Mouse (Mus musculus) central nervous system, embryonic 18 days (tissue): ENCODE measurements around the gene Tmem161a. TPM values are rescaled to one million over a fixed set of nuclear protein-coding genes. Genes with fewer than 3 reads are reported as not detected.

ENCODE experiments used
- polyA plus RNA-seq: library from polyadenylated mRNA; depleted of rRNA; stranded (reverse); fragments of >200 nt; gene quantifications from 2 replicates; pipeline ENCODE4 v1.2.3, GENCODE M21; 2012; rRNA removed

Gene Tmem161a
- 88.0 and 105 TPM in 2 replicates for polyA plus RNA-seq

GRCm38 (mm10) chr8:70172043-70172681 lies at the start of gene Tmem161a:
TSS of gene Tmem161a (plus strand) at chr8:70172356.

GRCm38 (mm10) chr8:70131166-70131883 lies 40.8 kb upstream of the Tmem161a start, which contains the start of gene Nr2c2ap:
TSS of gene Nr2c2ap (plus strand) at chr8:70131333.

GRCm38 (mm10) chr8:70139026-70139857 lies 32.9 kb upstream of the Tmem161a start, which contains the start of the genes Rfxank, Borcs8 and Mef2b:
TSS of gene Rfxank (minus strand) at chr8:70139154.
TSS of gene Borcs8 (plus strand) at chr8:70139499.
TSS of gene Mef2b (plus strand) at chr8:70139711.

GRCm38 (mm10) chr8:70212112-70213055 lies 40.2 kb downstream of the Tmem161a start, which contains the start of gene Slc25a42:
TSS of gene Slc25a42 (minus strand) at chr8:70212305.

Other genes with a start within 250 kb of the Tmem161a start
- 20.8 and 21.0 TPM in 2 replicates for gene Gatad2a, start 176.0 kb upstream of the Tmem161a start, polyA plus RNA-seq
- gene Mau2, start 129.6 kb upstream of the Tmem161a start, polyA plus RNA-seq, result 115 and 119 TPM in 2 replicates
- 26.0 and 28.5 TPM in 2 replicates for gene Sugp1, start 129.5 kb upstream of the Tmem161a start, polyA plus RNA-seq
- 5.8 and 6.4 TPM in 2 replicates for gene Tm6sf2, start 99.4 kb upstream of the Tmem161a start, polyA plus RNA-seq
- gene Hapln4, start 88.9 kb upstream of the Tmem161a start, polyA plus RNA-seq, result 0.53 and 0.70 TPM in 2 replicates
- gene Ncan, start 51.5 kb upstream of the Tmem161a start, polyA plus RNA-seq, result 80.6 and 97.8 TPM in 2 replicates
- 28.4 and 28.9 TPM in 2 replicates for gene Nr2c2ap, start 41.0 kb upstream of the Tmem161a start, polyA plus RNA-seq
- gene Rfxank, start 33.2 kb upstream of the Tmem161a start, polyA plus RNA-seq, result 14.2 and 16.7 TPM in 2 replicates
- gene Borcs8, start 32.9 kb upstream of the Tmem161a start, polyA plus RNA-seq, result 107 and 110 TPM in 2 replicates
- 0.31 and 0.49 TPM in 2 replicates for gene Mef2b, start 32.6 kb upstream of the Tmem161a start, polyA plus RNA-seq
- 30.8 and 32.6 TPM in 2 replicates for gene Slc25a42, start 39.9 kb downstream of the Tmem161a start, polyA plus RNA-seq
- 144 and 148 TPM in 2 replicates for gene Sugp2, start 61.9 kb downstream of the Tmem161a start, polyA plus RNA-seq
- 143 and 144 TPM in 2 replicates for gene Armc6, start 62.1 kb downstream of the Tmem161a start, polyA plus RNA-seq
- 39.3 and 42.2 TPM in 2 replicates for gene Homer3, start 110.5 kb downstream of the Tmem161a start, polyA plus RNA-seq
- gene Ddx49, start 130.1 kb downstream of the Tmem161a start, polyA plus RNA-seq, result 53.5 and 59.7 TPM in 2 replicates
- gene Cope, start 130.2 kb downstream of the Tmem161a start, polyA plus RNA-seq, result 260 and 266 TPM in 2 replicates
- gene Cers1, start 143.4 kb downstream of the Tmem161a start, polyA plus RNA-seq, result 37.7 and 45.2 TPM in 2 replicates
- 13.0 and 13.6 TPM in 2 replicates for gene Gdf1, start 157.5 kb downstream of the Tmem161a start, polyA plus RNA-seq
- gene Upf1, start 180.9 kb downstream of the Tmem161a start, polyA plus RNA-seq, result 18.0 and 25.0 TPM in 2 replicates
- gene Comp, start 201.2 kb downstream of the Tmem161a start, polyA plus RNA-seq, result 0.19 and 0.36 TPM in 2 replicates